Mouse (Mus musculus) 3134 (cell line): Measurements from ENCODE around the gene Tatdn2.
"Not testable (repeated sequence)": the region's sequence is repeated elsewhere in the genome, so short reads cannot be mapped to it uniquely, and the experiment has no call there.

Experiments
- DNase-seq: peaks from one replicate; pipeline ENCODE4 v3.0.0-alpha.2; 2011; ENCODE audit warnings: low spot score; ENCODE audit not compliant: insufficient read length; ENCODE audit errors: extremely low read depth

The Tatdn2 gene

DNA sequence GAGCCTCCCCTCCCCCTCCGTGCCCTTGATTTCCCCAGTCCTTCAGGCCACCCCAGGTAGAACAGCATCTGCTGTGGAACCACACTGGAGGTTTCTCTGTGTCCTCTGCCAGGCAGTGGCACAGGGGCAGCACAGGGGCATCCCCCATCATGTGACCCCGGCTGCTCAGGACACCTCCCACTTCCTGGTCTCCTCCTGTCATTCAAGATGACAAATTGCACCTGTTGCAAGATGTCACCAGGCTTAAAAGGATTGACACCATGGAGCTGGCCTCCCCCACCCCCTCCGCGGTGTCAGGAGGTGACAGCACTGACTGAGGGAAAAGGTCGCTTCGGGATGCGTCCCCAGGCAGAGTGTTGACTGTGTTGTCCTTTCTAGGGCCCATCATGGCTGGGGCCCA is 27.0 kb upstream of the Tatdn2 start:
- no peak for DNase-seq

DNA sequence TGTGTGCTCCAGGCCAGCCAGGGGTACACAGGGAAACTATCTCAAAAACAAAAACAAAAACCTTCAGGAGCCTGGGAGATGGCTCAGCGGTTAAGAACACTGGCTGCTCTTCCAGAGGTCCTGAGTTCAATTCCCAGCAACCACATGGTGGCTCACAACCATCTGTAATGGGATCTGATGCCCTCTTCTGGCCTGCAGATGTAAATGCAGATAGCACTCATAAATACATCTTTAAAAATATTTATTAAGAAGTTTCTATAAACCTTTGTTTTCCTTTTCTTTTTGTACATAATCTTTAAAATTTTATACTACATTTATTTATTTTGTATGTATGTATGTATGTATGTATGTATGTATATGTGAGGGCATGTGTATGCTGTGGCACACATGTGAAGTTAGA is 24.8 kb upstream of the Tatdn2 start:
- not testable (repeated sequence) for DNase-seq

DNA sequence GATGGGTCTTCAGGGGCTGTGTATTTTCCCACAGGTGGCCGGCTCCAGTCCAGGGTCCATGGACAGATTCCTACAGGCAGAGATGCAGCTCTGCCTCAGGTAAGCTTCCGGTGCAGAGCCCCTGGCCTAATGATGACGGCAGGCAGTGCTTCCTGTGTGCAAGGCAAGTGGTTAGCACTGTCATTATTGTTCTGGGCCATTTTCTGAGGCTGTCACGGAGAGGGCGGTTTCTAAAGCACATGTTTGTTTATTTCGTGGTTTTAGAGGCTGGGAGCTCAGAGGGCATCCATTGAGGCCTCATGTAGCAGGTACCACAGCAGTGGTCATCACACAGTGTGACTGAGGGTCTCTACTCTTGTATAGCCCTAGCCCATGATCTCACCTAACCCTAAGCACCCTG is 23.9 kb upstream of the Tatdn2 start:
- no peak for DNase-seq

DNA sequence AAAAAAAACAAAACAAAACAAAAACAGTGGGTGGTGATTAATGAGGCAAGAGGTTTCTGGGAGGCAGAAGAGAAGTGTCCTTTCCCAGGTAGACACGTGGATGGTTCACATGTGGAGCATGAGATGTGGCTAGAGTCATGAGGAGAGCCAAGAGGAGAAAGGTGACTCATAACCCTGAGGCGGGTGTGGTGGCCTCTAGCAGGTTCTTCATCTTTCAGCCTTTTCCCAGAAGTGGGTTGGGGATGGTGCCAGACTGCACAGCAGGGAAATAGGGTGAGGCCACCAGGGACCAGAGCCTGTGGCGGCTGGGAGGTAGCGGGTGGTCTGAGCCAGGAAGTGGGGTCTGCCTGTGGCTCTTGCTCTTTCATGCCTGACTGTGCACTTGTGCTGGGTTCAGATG is 21.6 kb upstream of the Tatdn2 start:
- peak; percentile 88 for DNase-seq

DNA sequence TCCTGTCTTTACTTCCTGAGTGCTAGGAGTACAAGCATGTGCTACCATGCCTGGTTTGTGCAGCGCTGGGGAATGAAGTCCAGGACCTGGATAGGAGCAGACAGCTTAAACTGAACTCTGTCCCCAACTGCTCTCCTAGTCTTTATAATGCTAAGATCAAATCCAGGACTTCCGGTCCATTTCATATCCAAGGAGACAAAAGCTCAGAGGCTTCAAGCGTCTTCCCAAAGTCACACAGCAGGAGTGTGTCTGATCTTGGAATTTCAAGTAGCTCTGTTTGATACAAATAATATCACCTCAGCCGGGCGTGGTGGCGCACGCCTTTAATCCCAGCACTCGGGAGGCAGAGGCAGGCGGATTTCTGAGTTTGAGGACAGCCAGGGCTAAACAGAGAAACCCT is 20.9 kb upstream of the Tatdn2 start:
- no peak for DNase-seq

DNA sequence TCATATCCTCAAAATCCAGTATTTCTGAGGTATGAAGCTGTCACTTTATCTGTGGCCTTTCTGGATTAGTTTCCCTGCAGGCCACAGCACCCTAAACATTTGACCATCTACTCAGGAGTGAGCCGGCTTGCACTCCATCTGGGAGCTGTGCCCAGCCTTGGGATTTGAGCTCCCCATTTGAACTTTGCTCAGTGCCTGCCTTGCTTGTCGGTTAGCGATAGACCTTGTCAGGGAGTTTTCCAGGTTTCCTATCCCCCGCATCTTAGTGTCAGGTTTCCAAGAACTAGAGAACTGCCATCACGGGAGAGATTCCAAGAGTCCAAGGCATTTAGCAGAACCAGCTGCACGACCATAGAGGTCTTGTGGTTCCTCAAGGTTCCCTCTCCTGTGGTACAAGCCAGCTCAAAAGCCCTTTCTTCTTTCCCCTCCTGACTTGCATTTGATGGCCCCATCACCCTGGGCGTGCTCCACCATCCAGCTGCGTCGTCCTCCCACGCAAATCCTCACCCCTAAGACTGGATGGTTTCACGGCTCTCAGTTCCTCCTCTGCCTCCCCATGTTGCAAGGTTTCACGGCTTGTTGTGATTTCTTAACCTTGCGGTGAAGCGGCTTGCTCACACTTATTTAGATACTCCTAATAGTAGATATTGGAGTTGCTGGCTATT is 19.6 kb upstream of the Tatdn2 start:
- no peak for DNase-seq

DNA sequence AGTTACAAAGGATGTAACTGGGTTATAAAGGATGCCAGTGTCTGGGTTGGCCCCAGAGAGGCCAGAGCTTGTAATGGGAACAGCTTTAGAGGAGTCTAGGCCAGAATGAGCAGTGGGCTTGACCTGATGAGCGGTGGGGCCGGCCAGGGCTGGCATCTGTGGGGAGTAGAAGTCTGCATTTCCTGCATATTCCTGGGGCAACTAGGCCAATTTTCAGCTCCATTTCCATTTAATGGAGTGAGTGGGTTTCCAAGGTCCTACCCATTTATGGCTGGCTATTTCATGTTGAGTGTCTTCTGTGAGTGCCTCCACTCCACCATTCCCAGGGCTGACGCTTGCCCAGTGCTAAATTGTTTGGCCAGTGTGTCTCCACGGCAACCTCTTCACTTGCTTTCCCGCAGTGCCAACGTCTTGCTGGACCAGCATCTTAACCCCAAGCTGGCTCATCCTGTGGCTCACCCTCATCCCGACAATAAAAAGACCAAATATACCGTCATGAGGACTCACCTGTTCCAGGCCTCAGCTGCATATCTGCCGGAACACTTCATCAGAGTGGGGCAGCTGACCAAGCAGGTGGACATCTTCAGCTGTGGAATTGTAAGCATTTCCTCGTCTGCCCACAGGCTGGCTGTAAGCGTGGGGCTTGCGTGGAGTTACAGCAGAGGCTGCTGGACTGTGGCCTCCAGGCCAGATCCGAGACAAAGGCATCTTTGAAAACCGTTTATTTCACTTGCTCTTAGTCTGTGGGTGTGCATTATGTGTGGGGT is 18.4 kb upstream of the Tatdn2 start:
- no peak for DNase-seq

DNA sequence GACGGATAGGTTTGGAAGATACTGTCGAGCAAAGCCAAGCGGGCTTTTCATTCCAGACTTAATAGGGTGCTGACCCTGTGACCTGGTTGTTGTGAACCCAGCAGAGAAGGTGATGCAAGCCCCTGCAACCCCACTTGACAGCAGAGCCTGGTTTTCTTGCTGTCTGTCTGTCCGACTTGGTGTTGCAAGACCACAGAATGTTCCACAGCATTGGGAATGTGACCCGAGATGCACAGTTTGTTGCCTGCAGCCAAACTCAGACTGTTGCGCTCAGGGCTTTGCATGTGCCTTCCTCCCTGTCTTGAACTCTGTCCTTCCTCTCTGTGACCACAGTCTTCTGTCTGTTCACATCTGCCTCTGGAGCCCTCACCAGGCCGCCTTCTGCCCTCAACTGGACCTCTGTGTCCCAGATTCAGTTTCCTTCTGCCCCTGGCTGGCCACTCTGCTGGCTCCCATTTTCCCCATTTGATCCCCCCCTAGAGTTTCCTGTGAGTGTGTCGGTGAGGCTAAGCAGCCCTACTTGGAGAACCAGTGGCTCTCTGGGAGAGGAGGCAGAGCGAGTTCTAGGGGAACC is 16.8 kb upstream of the Tatdn2 start:
- DNase-seq: no peak

DNA sequence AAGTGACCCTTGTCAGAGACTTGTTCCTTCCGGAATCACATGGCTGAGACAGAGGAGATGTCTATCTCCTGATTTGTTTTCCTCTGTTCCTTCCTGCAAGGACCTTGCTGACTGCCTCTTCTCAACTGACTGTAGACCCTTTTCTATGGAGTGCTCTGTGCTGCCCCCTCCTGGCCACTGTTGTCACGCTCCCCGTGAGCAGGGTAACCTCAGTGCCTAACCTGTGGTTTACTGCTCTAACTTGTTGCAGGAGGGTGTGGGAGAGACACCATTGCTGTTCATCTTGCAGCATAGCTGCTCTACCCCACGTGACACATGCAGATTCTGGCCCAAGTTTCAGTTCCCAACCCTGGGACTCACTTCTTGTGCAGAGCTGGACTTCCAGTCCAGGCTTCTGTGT is 15.6 kb upstream of the Tatdn2 start:
- peak; percentile 76 for DNase-seq

DNA sequence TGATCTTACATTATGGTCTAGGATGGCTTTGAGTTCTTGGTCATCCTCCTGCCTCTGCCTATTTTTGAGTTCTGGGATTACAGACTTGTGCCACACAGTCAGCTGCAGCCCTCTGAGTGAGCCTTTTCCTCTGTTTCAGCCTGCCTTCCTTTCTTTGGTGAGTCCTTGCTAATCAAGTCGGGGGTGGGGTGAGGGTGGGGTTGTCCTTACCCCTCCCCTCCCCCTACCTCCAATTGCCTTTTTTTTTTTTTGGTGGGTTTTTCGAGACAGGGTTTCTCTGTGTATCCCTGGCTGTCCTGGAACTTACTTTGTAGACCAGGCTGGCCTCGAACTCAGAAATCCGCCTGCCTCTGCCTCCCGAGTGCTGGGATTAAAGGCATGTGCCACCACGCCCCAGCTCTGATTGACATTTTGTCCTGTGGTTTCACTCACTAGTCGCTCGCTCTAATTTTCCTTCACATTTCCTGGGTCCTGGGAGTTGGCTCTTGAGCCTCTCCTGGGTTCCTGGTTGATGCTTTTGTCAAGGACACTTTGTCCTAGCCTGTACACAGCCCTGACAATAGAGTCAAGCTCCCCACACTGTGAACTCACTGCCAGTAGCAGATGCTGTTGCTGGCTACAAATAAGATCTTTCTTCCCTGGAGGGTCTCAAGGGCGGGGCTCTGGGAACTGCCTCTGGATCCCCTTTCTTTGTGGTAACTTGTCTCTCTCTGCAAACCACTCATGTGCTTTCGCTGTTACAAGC is 13.6 kb upstream of the Tatdn2 start:
- no peak for DNase-seq

DNA sequence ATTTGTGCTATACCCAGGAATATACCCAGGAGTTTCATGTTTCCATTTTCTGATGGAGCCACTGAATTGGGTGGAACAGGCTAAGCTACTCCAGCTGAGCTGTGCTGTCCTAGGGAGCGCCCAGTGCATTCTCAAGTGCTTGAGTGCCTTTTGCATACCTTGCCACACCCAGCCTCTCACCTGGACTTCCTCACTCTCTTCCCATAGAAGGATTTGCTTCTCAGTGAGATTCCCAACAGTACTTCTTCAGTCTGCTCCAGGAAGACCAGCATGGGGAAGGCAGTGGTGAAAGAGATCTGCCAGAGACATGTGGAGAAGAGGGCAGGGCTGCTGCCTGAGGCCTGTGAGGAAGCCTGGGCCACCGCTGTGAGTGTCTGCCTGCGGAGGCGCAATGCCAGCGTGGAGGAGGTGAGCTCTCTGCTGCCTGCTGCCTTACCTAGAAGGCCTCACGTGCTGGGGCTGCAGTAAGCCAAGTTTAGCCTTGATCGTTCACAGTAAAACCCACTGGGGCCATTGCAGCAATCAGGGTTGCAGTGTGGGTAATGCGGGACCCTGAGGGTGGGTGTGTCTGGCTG is 10.2 kb upstream of the Tatdn2 start:
- no peak for DNase-seq

DNA sequence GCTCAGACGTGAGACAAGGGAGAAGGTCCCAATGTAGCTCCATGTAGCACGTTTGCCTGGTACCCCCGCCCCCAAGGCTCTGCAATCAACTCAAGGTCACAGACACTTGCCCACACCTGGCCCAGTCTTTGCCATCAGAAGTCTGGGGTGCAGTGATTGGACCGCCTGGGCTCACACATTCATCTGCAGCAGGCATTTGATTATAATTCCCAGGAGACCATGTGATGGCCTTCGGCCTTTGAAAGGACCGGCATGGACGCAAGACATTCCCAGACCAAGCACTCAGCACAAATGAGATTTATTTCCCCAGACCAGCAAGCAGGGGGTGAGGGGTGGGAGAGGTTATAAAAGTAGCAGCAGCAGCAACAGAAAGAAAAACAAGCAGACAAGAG is 6.8 kb upstream of the Tatdn2 start:
- DNase-seq: no peak

DNA sequence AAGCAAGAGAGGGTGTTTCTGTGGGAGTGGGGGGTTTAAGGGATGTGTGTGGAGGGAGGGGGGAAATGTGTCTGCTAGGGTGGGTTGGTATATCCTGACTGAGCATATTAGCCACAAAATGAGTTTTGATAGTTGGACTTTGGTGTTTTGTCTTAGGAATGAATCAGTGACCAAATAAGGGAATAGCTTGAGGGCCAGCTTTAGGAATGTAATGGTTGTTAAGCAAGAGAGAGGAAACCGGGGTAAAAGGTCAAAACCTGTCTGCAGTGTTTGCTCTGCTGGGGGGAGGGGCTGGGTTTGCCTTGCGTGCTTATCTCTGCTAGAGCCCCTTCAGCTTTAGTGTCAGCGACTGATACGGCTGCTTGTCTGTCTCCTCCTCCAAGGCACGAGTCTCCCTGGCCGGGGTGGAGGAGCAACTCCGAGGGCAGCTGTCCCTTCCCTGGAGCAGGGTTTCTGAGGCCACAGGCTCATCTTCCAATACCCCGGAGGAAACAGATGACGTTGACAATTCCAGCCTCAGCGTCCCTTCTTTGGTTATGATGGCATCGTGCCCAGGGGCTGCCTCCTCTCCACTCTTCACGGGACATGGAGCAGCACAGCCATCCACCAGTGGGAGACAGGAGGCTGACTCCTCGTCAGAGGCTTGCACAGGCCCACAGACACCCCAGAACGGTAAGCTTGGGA is 6.3 kb upstream of the Tatdn2 start:
- peak; percentile 90 for DNase-seq

DNA sequence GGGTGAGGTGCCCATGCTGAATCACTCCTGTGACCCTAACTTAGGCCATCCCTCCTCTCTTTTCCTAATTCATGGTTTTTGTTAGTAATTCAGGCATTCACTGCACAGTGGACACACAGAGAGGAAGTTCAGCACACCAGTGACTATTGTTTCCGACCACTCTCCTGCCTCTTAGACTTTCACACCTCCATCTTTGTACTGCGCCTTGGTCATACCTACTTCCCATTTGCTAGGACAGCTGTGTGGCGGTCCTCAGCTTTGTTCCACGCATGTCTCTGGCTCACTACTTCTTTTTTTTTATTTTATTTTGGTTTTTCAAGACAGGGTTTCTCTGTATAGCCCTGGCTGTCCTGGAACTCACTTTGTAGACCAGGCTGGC is 5.8 kb upstream of the Tatdn2 start:
- DNase-seq: no peak

DNA sequence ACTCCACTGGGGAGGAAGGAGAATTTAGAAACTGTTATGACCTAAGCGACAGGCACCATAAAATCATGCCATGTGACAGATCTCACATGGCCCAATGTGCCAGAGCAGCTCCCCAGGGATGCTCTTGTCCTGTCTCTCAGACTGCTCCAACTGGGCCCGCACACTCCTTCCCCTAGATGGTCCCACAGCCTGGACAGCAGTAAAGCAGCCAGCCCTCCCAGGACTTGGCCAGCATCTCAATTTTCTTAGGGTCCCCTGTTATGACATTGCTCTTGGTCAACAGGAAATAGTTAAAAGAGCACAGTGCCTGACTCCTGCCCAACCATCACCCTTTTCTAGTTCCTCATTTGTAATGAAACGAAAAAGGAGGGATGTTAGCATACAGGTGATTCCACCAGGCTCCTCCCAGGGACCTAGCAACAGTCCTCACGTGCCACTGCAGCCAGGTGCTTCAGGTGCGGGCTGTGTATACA is 4.2 kb upstream of the Tatdn2 start:
- peak; percentile 54 for DNase-seq

DNA sequence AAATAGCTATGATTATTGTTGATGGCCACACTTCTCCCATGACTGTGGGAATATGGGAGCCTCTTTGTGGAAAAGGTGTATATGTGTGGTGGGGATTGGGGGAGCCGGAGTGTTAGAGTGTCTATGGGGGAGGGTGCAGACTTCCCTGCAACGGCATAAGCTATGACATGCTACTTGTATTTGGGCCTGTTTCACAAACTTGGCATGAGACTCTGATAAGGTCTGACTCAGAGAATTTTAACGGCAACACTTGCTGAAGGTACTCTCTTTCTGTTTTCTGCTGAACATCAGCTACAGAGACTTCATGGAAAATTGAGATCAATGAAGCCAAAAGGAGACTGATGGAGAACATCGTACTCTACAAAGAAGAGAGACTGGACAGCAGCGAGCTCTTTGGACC is 3.5 kb upstream of the Tatdn2 start:
- DNase-seq: no peak

DNA sequence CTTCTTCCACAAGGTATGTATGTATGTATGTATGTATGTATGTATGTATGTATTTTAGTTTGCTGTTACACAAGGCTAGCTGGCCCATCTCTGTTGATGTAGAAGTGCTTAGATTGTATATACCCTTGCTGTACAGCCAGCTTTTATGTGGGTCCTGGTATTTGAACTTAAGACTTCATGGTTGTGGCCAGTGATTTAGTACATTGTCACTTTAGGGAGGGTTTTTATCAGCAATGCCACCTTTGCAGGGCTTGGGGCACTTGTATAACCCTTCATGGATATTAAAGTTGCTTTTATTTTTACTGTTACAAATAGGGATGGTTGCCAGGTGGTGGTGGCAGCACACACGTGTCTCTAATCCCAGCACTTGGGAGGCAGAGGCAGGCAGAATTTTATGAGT is 1.6 kb upstream of the Tatdn2 start:
- no peak for DNase-seq

DNA sequence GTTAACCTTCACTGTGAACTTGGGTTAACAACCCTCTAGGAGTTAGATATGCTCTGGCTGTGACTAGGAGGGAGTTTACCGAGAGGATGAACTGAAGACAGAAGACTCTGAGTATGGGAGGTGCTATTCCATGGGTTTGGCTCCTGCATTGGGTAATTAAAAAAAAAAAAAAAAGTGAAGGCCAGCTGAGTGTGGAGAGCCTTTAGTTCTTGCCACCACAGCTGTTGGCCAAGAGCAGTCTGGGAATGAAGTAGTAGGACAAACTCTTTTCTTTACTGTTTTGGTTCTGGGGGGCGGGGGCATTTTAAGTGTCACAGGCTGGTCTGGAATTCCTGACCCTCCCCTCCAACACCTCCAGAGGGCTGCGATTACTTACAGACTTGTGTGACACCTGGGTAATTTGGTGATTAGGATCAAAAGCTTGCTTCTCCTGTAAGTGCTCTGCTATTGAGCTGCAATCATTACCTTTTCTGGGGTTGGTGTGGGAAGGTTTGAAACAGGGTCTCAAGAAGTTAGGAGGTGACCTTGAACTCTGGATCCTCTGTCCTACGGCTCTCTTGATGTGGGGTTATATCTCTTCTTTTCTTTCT is 989 bp upstream of the Tatdn2 start:
- no peak for DNase-seq

DNA sequence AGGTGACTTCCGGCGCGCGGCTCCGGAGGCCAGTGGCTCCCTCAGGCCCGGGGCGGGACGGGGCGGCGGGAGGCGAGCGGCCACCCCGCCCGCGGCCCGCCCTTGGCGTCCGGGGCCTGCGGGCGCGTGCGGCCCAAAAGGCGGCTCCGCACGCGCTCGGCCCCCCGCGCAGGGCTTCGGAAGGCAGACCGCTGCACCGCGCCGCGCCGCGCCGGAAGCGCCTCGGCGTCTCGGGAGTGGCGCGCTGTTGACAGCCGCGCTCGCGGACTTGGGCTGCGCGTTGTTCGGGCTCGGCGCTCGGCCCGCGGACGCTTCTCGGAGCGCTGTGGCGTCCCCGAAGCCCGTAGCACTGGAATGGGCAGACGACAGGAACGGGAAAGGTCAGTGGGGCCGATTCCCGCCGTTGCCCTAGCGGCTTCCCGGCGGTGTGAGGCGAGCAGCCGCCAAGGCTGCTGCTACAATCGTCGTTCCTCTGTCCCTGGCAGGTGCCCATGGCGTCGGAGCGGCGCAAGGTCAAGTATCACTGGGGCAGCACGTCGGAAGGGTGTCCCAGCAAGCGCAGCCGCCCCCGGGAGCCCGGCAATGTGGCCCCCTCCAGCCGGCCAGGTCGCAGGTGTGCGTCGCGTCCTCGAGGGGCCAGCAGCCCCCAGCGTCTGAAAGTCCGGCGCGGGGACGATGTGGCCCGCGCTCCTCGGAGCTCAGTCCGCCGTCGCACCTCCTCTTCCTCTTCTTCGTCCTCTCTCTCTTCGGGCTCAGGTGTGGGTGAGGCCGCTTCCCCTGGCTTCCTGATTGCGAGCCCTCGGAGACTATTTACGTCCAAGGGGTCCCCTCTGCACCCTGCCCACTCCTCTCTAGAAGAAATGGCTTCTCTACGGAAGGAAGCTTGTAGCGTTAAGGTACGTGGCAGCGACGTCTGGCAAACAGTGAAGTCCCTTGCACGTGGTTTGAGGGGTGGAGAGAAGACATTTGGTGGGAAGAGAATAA is 664 bp downstream of the Tatdn2 start:
- no peak for DNase-seq
